Mouse (Mus musculus) heart, adult 2 months (tissue): ENCODE measurements around the gene Lsg1. TPM values are rescaled to one million over a fixed set of nuclear protein-coding genes. Genes with fewer than 3 reads are reported as not detected.

Experiments used
- DNase-seq, 2 experiments: peaks; one replicate each; pipeline ENCODE4 v3.0.0; 2021
- H3K27ac ChIP-seq: fragments of 200-600 bp; 2 replicates; pipeline ENCODE4 v1.8.1; 2022
- H3K27me3 ChIP-seq: fragments of 200-500 bp; 2 replicates; pipeline ENCODE4 v1.6.1; 2012; ENCODE audit warnings: mild to moderate bottlenecking, low read length, inconsistent platforms, mixed read lengths; ENCODE audit not compliant: control insufficient read depth, insufficient read depth
- H3K36me3 ChIP-seq: fragments of 200-500 bp; 2 replicates; pipeline ENCODE4 v1.6.1; 2012; ENCODE audit warnings: low read length, inconsistent platforms; ENCODE audit not compliant: control insufficient read depth, insufficient read depth
- H3K4me1 ChIP-seq: fragments of 200-500 bp; 2 replicates; pipeline ENCODE4 v1.6.1; 2011; ENCODE audit warnings: low read length; ENCODE audit not compliant: control insufficient read depth, insufficient read depth
- H3K4me3 ChIP-seq: fragments of 200-600 bp; 2 replicates; pipeline ENCODE4 v1.8.1; 2022
- H3K79me2 ChIP-seq: fragments of 200-500 bp; replicated peaks from 2 replicates; pipeline ENCODE4 v1.6.1; 2012; ENCODE audit warnings: mild to moderate bottlenecking, inconsistent platforms, low read length, moderate library complexity, mixed read lengths; ENCODE audit not compliant: control insufficient read depth, insufficient read depth
- H3K9ac ChIP-seq: fragments of 200-500 bp; 2 replicates; pipeline ENCODE4 v1.6.1; 2012; ENCODE audit warnings: low read depth, mild to moderate bottlenecking, control low read depth, inconsistent platforms, low read length, mixed read lengths
- CTCF ChIP-seq: fragments of 200-600 bp; IDR thresholded peaks from 2 replicates; pipeline ENCODE4 v1.8.1; 2022; ENCODE audit warnings: antibody characterized with exemption, mild to moderate bottlenecking, moderate library complexity
- EP300 ChIP-seq: fragments of 200-500 bp; IDR thresholded peaks from 2 replicates; pipeline ENCODE4 v1.6.1; 2011; ENCODE audit warnings: low read depth, low read length, control low read depth; ENCODE audit not compliant: insufficient read depth
- POLR2A ChIP-seq: fragments of 200-500 bp; IDR thresholded peaks from 2 replicates; pipeline ENCODE4 v1.6.1; 2011; ENCODE audit warnings: mild to moderate bottlenecking, low read depth, low read length, control low read depth; ENCODE audit not compliant: insufficient read depth
- WGBS: fragments of 180-500 bp; shearing (Covaris S2); methylation state at CpG from one replicate; pipeline ENCODE4 v1.1.7; 2018; 5-methylcytosine and 5-hydroxymethylcytosine counted together
- intact Hi-C: fragments of 180-260 bp; cut with DNase I; formaldehyde crosslinking; loops from one replicate; pipeline ENCODE4 v1.15.1; 2025
- polyA plus RNA-seq: library from polyadenylated mRNA; depleted of rRNA; stranded (reverse); fragments of >200 nt; gene quantifications from 2 replicates; pipeline ENCODE4 v1.2.3, GENCODE M21; 2012
- total RNA-seq, 2 experiments: library from RNA; stranded (reverse); gene quantifications; 2 replicates each; pipeline ENCODE4 v1.2.3; 2021

The Lsg1 gene
- total and polyA plus RNA-seq, 3 experiments: 5.5 to 21.2 (median 19.6) TPM

DNA sequence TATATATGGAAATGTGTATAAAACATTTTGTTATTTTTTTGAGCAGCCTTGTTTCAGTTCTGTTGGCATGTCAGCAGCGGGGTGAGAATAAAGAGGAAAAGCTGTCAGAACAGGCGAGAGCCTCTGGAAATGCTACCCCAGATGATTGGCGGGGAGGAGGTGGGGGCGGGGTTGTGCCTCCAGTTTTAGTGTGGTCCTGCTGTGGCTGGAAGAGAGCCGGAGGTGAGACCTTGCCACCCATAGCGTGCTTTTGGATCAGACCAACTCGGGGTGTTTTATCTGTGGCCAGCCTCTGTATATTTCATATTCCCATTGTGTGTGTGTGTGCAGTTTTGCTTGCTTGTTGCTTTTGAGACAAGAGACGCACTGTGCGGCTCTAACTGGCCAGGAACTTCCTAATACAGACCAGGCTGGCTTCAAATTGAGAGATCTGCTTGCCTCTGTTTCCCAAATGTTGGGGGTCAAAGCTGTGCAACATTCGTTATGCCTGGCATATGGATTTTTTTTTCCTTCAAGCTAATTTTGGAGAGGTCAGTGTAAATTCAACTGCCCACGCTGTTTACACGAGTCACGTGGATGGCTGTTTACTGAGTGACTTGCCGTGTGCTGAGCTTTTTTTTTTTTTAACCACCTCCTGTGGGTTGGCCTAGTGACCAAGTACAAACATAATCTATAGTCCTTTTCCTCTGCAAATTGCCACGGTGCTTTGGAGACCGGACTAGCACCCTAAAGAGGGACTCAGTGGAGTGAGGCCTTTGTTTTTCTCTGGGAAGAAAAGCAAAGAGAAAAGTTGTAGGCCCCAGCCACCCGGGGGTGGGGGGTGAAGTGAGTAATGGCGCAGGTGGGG, 15.5 kb upstream of the Lsg1 start:
- TF ChIP-seq POLR2A (no peak), EP300 (no peak), CTCF (no peak)
- intact Hi-C loops: loop anchor here (1.0 to 2.0 kb wide), 2 partner anchors 187 to 268 kb away; no protein-coding TSS in a partner anchor
- peaks cover 4% of the 10 kb centered on the region for H3K36me3 ChIP-seq
- H3K4me1 ChIP-seq: peaks cover 10% of the 10 kb centered on the region
- peak overlapping the region; percentile 76 for H3K4me3 ChIP-seq
- 43% methylated on average over 18 of the region's 18 CpGs for WGBS
- peak overlapping the region; percentile 46; the same call in 1 of the 2 replicates for H3K9ac ChIP-seq
- DNase-seq: peak; percentile 19 to 34
- H3K27ac ChIP-seq: peak overlapping the region; percentile 97
- H3K79me2 ChIP-seq: peaks cover 3% of the 10 kb centered on the region
- no peaks in the 10 kb centered on the region for H3K27me3 ChIP-seq

DNA sequence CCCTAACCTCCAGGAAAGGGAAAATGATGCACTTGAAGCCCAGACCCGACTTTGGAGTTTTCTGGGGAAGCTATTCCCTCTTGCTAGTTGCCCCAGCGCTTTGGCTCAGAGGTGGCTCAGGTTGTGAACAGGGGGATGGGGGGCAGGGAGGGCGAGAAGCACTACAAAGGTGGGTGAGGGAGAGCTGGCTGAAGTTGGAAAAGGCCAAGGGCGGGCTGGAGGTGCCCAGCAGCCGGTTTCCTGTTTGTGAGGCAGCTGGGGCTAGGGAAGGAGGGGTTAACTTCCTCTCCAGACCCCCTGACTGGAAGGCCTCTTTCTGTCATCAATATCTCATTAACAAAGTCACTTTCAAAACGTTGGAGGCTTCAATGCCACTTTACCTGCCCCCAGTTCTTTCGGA, 14.6 kb upstream of the Lsg1 start:
- 36% methylated on average over 7 of the region's 7 CpGs for WGBS
- Histone ChIP-seq H3K27ac (peak overlapping the region; percentile 97), H3K79me2 (peaks cover 3% of the 10 kb centered on the region), H3K9ac (peak overlapping the region; percentile 94), H3K36me3 (peaks cover 4% of the 10 kb centered on the region), H3K4me3 (peak overlapping the region; percentile 76), H3K4me1 (peaks cover 10% of the 10 kb centered on the region), H3K27me3 (no peaks in the 10 kb centered on the region)
- DNase-seq: peak; percentile 32 to 60
- no peak for TF ChIP-seq EP300
- no peak for TF ChIP-seq CTCF
- peak; percentile 33; the same call in 1 of the 2 replicates for TF ChIP-seq POLR2A
- intact Hi-C loops: loop anchor here (1.0 to 2.0 kb wide), 4 partner anchors 188 to 339 kb away; no protein-coding TSS in a partner anchor

DNA sequence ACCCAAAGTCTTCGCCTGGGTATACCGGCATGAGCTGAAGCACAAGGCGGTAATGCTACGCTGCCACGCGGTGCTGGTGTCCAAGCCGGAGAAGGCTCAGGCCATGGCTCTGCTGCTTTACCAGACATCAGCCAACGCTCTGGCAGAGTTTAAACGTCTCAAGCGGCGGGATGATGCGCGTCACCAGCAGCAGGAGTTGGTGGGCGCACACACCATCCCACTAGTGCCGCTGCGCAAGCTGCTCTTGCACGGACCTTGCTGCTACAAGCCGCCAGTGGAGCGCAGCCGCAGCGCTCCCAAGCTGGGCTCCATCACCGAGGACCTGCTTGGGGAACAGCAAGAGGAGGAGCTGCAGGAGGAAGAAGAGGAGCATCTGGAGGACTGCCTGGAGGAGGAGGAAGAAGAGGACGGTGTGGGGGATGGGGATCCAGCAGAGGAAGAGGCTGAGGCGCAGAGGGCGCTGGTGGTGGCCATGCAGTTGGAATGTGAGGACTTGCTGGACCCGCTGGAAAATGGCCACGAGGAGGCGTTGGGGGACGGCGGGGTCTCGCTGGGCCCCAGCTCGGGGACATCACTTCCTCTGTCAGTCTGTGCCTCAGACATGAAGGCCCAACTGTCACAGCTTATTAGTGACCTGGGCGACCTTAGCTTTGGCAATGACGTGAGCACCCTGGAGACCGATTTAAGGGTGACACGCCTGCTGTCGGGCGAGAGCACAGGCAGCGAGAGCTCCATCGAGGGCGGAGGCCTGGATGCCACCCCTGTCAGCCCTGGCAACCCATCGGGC, 13.8 kb upstream of the Lsg1 start:
- TF ChIP-seq EP300 (no peak), CTCF (peak; percentile 74), POLR2A (peak; percentile 33; the same call in 1 of the 2 replicates)
- H3K9ac ChIP-seq: peak overlapping the region; percentile 94

DNA sequence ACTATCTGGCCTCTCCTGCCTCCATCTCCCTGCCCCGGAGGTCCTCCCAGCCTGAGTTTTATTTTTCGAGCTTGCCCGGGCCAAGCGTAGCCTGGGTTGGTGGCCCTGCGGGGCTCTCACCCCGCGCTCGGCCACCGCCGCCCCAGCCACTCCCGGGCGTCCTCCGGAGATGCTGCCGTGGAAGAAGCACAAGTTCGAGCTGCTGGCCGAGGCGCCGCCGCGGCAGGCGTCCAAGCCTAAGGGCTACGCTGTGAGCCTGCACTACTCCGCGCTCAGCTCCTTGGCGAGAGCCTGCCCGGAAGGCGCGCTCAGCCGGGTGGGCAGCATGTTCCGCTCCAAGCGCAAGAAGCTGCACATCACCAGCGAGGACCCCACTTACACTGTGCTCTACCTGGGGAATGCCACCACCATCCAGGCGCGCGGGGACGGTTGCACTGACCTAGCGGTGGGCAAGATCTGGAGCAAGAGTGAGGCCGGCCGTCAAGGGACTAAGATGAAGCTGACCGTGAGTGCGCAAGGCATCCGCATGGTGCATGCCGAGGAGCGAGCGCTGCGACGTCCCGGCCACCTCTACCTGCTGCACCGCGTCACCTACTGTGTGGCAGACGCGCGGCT, 13.1 kb upstream of the Lsg1 start:
- Histone ChIP-seq H3K27me3 (no peaks in the 10 kb centered on the region), H3K27ac (peak overlapping the region; percentile 97), H3K9ac (peak overlapping the region; percentile 94), H3K4me3 (peak overlapping the region; percentile 76), H3K36me3 (peaks cover 4% of the 10 kb centered on the region), H3K79me2 (peaks cover 3% of the 10 kb centered on the region), H3K4me1 (peaks cover 10% of the 10 kb centered on the region)
- under 1% methylated on average over 53 of the region's 53 CpGs for WGBS
- DNase-seq: peak; percentile 85 to 86
- TF ChIP-seq CTCF (no peak), POLR2A (no peak), EP300 (no peak)
- intact Hi-C loops: loop anchor here (1.0 to 2.0 kb wide), 3 partner anchors 92 to 340 kb away; no protein-coding TSS in a partner anchor

More for the DNA sequence above, 13.8 kb upstream of the Lsg1 start:
- intact Hi-C loops: loop anchor here (2.0 kb wide), 2 partner anchors 222 to 340 kb away; no protein-coding TSS in a partner anchor
- DNase-seq: peak; percentile 75 to 81
- H3K36me3 ChIP-seq: peaks cover 4% of the 10 kb centered on the region
- peak overlapping the region; percentile 97 for H3K27ac ChIP-seq
- 21% methylated on average over 42 of the region's 42 CpGs for WGBS
- peaks cover 10% of the 10 kb centered on the region for H3K4me1 ChIP-seq
- no peaks in the 10 kb centered on the region for H3K27me3 ChIP-seq
- peaks cover 3% of the 10 kb centered on the region for H3K79me2 ChIP-seq
- peak overlapping the region; percentile 76 for H3K4me3 ChIP-seq

DNA sequence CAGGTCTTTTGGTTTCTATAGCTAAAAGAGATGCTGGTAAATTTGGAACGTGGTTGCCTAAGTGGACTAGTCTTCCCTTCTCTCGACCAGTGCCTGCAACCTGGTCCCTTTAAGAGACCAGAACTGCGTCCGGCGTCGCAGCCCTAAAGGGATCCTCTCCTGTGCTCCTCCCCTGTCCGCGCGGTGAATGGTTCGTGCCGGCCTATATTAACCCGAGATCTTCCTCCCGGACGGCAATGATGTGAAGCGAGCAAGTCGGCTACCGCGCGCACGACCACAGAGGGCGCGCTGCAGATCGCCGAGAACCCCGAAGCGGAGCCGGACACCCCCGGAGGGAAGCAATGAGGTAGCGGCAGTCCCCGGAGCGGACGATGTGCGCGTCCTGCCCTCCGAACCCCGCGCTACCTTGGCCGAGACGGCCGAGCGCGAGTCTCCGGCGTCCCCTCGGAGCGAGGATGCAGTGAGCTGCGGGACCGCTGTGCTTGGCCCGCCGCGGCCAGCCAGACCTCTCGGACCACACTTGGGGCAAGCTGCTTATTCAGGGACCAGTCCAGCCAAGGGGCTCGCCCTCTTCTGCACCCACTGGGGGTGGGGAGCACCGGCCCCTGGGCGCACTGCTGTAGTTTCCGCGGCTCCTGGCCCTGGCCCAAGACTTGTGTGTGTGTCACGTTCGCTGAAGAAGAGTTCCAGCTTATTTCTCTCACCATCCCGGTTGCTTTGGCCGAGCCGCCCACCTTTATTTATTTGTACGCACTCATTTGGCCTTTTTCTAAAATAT, 12.3 kb upstream of the Lsg1 start, which contains the start of gene Fam43a:
Gene Fam43a, plus strand, starts transcription at position 233 of the 778 bp plus-strand sequence.
- Histone ChIP-seq H3K9ac (peak within 1 kb of the TSS; percentile 98), H3K4me3 (peak within 1 kb of the TSS; percentile 76), H3K4me1 (peaks cover 7% of the 10 kb centered on the region), H3K27me3 (no peaks in the 10 kb centered on the region), H3K79me2 (peaks cover 3% of the 10 kb centered on the region), H3K27ac (peak within 1 kb of the TSS; percentile 97), H3K36me3 (peaks cover 4% of the 10 kb centered on the region)
- WGBS: under 1% methylated on average over 63 of the region's 63 CpGs
- peak; percentile 100 for TF ChIP-seq POLR2A
- TF ChIP-seq EP300: peak; percentile 92; the same call in 1 of the 2 replicates
- TF ChIP-seq CTCF: peak; percentile 66
- intact Hi-C loops: loop anchor here (1.0 to 2.0 kb wide), 4 partner anchors 93 to 341 kb away; no protein-coding TSS in a partner anchor
- DNase-seq: peak; percentile 96
